Mouse (Mus musculus) heart, embryonic 16.5 days (tissue): ENCODE measurements at regions not wholly inside any gene's neighbourhood (a gene's known extent, or its start where the extent isn't known, plus 50 kb on each side); places are given as distances from the start of the nearest gene placed in this dataset.

Source experiments
- ATAC-seq: fragments of 200-750 bp; cut with Nextera tagmentation; replicated peaks from 2 replicates; pipeline ENCODE4 v1.8.0; 2017; ENCODE audit warnings: moderate number of reproducible peaks; ENCODE audit not compliant: insufficient read depth, low FRiP score; ENCODE audit errors: extremely low read depth
- H3K27ac ChIP-seq: fragments of 300-500 bp; sonication (generic); 2 replicates; pipeline ENCODE4 v1.5.1; 2014; ENCODE audit warnings: mild to moderate bottlenecking, low read length, control low read depth, moderate library complexity
- H3K27me3 ChIP-seq: fragments of 300-500 bp; sonication (generic); 2 replicates; pipeline ENCODE4 v1.6.1; 2014; ENCODE audit warnings: low read length, mixed read lengths; ENCODE audit not compliant: control insufficient read depth, insufficient read depth
- H3K36me3 ChIP-seq: fragments of 300-500 bp; sonication (generic); 2 replicates; pipeline ENCODE4 v1.6.1; 2014; ENCODE audit not compliant: control insufficient read depth, insufficient read depth
- H3K4me1 ChIP-seq: fragments of 300-500 bp; sonication (generic); 2 replicates; pipeline ENCODE4 v1.6.1; 2014; ENCODE audit warnings: low read length, mixed read lengths; ENCODE audit not compliant: control insufficient read depth, insufficient read depth
- H3K4me2 ChIP-seq: fragments of 300-500 bp; sonication (generic); 2 replicates; pipeline ENCODE4 v1.6.1; 2014; ENCODE audit warnings: low read depth, mild to moderate bottlenecking, control low read depth, low read length
- H3K4me3 ChIP-seq: fragments of 300-500 bp; sonication (generic); 2 replicates; pipeline ENCODE4 v1.5.1; 2014; ENCODE audit warnings: mild to moderate bottlenecking, control low read depth, low read length
- H3K9ac ChIP-seq: fragments of 300-500 bp; sonication (generic); 2 replicates; pipeline ENCODE4 v1.6.1; 2014; ENCODE audit warnings: low read length, control low read depth
- H3K9me3 ChIP-seq: fragments of 300-500 bp; sonication (generic); replicated peaks from 2 replicates; pipeline ENCODE4 v1.6.1; 2016; ENCODE audit warnings: low read length; ENCODE audit not compliant: control insufficient read depth
- WGBS: fragments of 180-500 bp; shearing (Covaris S2); extraction: QIAGEN DNeasy Blood & Tissue Kit; methylation state at CpG from one replicate; pipeline ENCODE4 v1.1.7; 2014; 5-methylcytosine and 5-hydroxymethylcytosine counted together

GRCm38 (mm10) chr6:15625910-15626564, 94.4 kb upstream of the Mdfic start:
- Histone ChIP-seq H3K36me3 (no peaks in the 10 kb centered on the region), H3K27me3 (no peaks in the 10 kb centered on the region), H3K4me2 (no peak overlapping the region), H3K4me1 (no peaks in the 10 kb centered on the region), H3K9ac (no peak overlapping the region), H3K9me3 (no peaks in the 10 kb centered on the region), H3K4me3 (no peak overlapping the region), H3K27ac (no peak overlapping the region)
- no peak for ATAC-seq
- WGBS: 77% methylated on average over 3 of the region's 3 CpGs

- Histone ChIP-seq H3K27me3 (no peaks in the 10 kb centered on the region), H3K27ac (no peak overlapping the region), H3K4me2 (no peak overlapping the region), H3K4me1 (no peaks in the 10 kb centered on the region), H3K9me3 (no peaks in the 10 kb centered on the region), H3K9ac (no peak overlapping the region), H3K4me3 (no peak overlapping the region), H3K36me3 (no peaks in the 10 kb centered on the region)
- 73% methylated on average over 14 of the region's 14 CpGs for WGBS
- no peak for ATAC-seq
Observed at GRCm38 (mm10) chr6:15638548-15638947, 81.9 kb upstream of the Mdfic start.

GRCm38 (mm10) chr6:15639378-15639777, 81.1 kb upstream of the Mdfic start:
- Histone ChIP-seq H3K4me2 (no peak overlapping the region), H3K9ac (no peak overlapping the region), H3K36me3 (no peaks in the 10 kb centered on the region), H3K4me1 (no peaks in the 10 kb centered on the region), H3K4me3 (no peak overlapping the region), H3K27me3 (no peaks in the 10 kb centered on the region), H3K9me3 (no peaks in the 10 kb centered on the region), H3K27ac (no peak overlapping the region)
- WGBS: 59% methylated on average over 4 of the region's 4 CpGs
- no peak for ATAC-seq

- H3K4me3 ChIP-seq: no peak overlapping the region
- no peaks in the 10 kb centered on the region for H3K4me1 ChIP-seq
- 57% methylated on average over 5 of the region's 5 CpGs for WGBS
- H3K36me3 ChIP-seq: no peaks in the 10 kb centered on the region
- no peak overlapping the region for H3K4me2 ChIP-seq
- no peak overlapping the region for H3K27ac ChIP-seq
- H3K27me3 ChIP-seq: no peaks in the 10 kb centered on the region
- no peaks in the 10 kb centered on the region for H3K9me3 ChIP-seq
- no peak for ATAC-seq
- no peak overlapping the region for H3K9ac ChIP-seq
Observed at GRCm38 (mm10) chr6:15639809-15640479, 80.5 kb upstream of the Mdfic start.

- Histone ChIP-seq H3K9me3 (no peaks in the 10 kb centered on the region), H3K9ac (no peak overlapping the region), H3K4me2 (no peak overlapping the region), H3K27ac (no peak overlapping the region), H3K4me3 (no peak overlapping the region), H3K27me3 (no peaks in the 10 kb centered on the region), H3K36me3 (no peaks in the 10 kb centered on the region), H3K4me1 (no peaks in the 10 kb centered on the region)
- no peak for ATAC-seq
Observed at GRCm38 (mm10) chr6:15644311-15644710, 76.2 kb upstream of the Mdfic start.

- no peaks in the 10 kb centered on the region for H3K9me3 ChIP-seq
- no peak overlapping the region for H3K9ac ChIP-seq
- no peak overlapping the region for H3K27ac ChIP-seq
- H3K4me1 ChIP-seq: no peaks in the 10 kb centered on the region
- no peak for ATAC-seq
- no peaks in the 10 kb centered on the region for H3K27me3 ChIP-seq
- no peaks in the 10 kb centered on the region for H3K36me3 ChIP-seq
- no peak overlapping the region for H3K4me3 ChIP-seq
- no peak overlapping the region for H3K4me2 ChIP-seq
- 37% methylated on average over 2 of the region's 2 CpGs for WGBS
Observed at GRCm38 (mm10) chr6:15647499-15647898, 73.0 kb upstream of the Mdfic start.
